Mouse (Mus musculus) lung, postnatal 10 days (tissue): ENCODE data around the gene Six2.
A peak's percentile ranks its signal among the peaks of the same experiment; 100 is the strongest.

Experiments
- DNase-seq: peaks from one replicate; pipeline ENCODE4 v3.0.0; 2021

Gene Six2

GRCm38 (mm10) chr17:85688236-85688910, at the start of gene Six2:
Gene Six2, minus strand, starts transcription at chr17:85688274.
- DNase-seq = peak; percentile 34

DNA sequence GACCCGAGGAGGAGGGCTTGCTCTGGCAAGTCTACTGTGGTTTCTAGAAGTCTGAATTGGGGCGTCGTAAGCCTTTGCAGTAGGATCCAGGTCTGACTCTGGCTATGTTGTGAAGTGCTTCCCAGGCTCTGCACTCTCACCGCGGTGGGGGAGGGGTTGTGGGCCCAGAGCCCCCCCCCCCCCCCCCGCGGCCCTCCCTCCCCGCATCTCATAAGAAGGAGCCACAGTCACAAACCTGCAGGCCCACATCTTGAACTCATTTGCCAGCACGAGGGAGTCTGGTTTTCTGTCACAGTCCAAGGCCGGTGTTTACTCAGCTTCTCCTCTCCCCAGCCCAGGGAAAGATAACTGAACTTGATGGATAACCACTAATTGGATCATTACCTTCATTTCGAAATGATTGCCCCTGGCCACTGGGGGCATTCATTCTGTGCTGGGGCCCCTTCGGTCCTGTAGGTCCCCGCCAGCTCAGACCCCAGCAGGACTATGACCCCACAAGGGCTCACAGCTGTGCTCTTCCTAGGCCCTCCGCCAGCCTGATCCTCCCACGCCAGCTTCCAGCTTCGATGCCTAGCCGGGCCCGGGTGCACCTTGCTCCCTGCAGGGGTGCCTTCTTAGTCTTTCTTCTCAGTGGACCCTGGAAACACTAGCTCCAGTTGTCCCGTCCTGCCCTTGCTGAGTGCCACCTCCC, 49.2 kb upstream of the Six2 start:
- DNase-seq = no peak

DNA sequence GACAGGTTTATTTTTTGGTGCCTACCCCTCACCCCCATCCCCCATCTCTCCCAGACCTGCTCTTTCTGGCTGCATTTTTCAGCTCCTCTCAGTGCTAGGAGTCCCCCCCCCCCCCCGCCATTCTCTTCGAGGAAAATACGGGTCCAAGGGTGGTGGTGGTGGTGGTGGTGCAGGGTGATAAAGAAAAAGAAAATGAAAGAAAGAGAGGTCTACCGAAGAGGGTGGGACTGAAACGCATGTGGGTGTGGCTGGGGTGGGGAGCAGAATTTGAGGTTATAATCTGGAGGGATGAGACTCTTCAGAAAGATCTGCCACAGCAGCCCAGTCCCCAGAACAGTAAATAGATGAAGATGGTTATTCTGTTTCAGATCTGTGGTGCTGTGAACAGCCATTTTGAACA, 43.3 kb upstream of the Six2 start:
- DNase-seq = no peak

GRCm38 (mm10) chr17:85730231-85731015, 42.3 kb upstream of the Six2 start:
- DNase-seq = no peak

- no peak for DNase-seq
Measured at GRCm38 (mm10) chr17:85728071-85728718, 40.1 kb upstream of the Six2 start.

- DNase-seq = no peak
Measured at GRCm38 (mm10) chr17:85725988-85726387, 37.9 kb upstream of the Six2 start.

DNA sequence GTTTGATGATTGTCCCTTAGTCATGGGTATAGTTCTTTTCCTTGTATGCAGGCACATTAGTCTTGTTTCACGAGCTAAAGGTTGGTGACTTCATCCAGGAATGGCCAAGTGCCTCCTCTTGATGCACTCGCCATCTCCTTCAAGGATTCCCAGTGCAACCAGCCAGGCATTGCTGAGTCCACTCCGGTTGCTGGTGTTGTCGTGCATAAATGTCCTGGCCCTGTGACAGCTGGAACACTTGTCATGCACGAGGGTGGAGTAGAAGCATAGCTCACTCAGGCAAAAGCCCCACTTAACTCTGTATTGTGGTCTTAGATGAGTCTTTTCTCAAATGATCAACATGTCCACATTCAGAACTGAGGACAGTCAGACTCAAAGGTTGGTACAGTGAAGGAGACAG, 35.1 kb upstream of the Six2 start:
- DNase-seq = no peak

- DNase-seq = no peak
Measured at GRCm38 (mm10) chr17:85717266-85717665, 29.2 kb upstream of the Six2 start.

GRCm38 (mm10) chr17:85715784-85716183, 27.7 kb upstream of the Six2 start:
- no peak for DNase-seq

GRCm38 (mm10) chr17:85714370-85714769, 26.3 kb upstream of the Six2 start:
- DNase-seq = no peak

GRCm38 (mm10) chr17:85712874-85713273, 24.8 kb upstream of the Six2 start:
- DNase-seq = no peak

- no peak for DNase-seq
Measured at GRCm38 (mm10) chr17:85704369-85705260, 16.5 kb upstream of the Six2 start.

GRCm38 (mm10) chr17:85700028-85700427, 12.0 kb upstream of the Six2 start:
- DNase-seq = no peak

- DNase-seq = no peak
Measured at GRCm38 (mm10) chr17:85698643-85699042, 10.6 kb upstream of the Six2 start.

- no peak for DNase-seq
Measured at GRCm38 (mm10) chr17:85697976-85698375, 9.9 kb upstream of the Six2 start.

DNA sequence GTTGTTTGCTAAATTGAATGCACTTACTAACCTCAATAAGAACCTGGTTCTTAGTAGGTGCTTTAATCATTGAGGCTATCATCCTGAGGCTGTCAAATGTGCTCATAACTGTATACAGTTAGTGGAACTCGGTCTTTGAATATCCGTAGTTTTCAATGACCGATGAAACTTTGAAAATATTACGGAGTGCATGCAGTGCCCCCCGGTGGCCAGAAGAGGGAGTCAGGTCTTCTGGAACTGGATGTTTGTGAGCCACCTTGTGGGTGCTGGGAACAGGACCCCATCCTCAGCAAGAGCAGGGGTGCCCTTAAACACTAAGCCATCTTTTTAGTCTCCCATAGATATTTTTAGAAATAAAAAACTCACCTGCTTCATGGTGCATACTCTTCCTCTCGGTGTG, 6.4 kb upstream of the Six2 start:
- DNase-seq = no peak

- no peak for DNase-seq
Measured at GRCm38 (mm10) chr17:85693101-85693500, 5.0 kb upstream of the Six2 start.

DNA sequence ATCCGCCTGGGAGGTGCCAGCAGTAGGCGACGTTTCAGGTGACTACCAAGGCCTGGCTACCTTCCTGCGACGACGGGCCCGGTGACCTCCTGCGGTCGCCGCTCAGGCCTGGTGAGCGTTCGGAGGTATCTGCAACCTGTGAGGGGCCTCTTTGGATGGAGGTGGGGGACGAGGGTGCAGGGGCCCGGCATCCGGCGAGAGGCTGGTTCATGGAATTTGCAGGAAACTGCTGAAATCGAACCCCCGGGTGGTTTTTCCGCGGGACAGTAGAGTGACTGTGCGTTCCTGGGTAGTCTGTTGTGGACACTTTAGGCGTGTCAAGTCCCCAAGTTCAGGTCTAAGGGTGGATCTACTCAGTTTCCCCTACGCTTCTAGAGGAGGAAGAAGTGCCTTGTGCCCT, 4.5 kb upstream of the Six2 start:
- no peak for DNase-seq

GRCm38 (mm10) chr17:85691701-85692536, 3.8 kb upstream of the Six2 start:
- DNase-seq = no peak

DNA sequence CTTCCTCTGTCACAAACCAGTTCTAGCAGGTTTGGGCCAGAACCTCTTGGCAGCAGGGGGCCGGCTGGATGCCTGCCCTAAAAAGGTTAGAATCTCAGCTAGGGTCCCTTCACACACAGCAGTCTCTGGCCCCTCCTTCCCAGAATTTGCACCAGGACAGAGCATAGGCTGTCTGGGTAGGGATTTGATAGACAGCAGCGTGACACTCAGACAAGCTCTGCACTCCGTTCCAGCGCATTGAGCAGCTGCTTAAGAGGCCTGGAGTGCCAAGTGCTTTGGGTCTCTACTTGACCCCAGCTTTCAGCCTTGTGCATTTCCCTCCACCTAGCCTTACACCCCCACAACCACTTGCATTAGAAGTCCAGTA, 2.9 kb upstream of the Six2 start:
- DNase-seq = no peak

DNA sequence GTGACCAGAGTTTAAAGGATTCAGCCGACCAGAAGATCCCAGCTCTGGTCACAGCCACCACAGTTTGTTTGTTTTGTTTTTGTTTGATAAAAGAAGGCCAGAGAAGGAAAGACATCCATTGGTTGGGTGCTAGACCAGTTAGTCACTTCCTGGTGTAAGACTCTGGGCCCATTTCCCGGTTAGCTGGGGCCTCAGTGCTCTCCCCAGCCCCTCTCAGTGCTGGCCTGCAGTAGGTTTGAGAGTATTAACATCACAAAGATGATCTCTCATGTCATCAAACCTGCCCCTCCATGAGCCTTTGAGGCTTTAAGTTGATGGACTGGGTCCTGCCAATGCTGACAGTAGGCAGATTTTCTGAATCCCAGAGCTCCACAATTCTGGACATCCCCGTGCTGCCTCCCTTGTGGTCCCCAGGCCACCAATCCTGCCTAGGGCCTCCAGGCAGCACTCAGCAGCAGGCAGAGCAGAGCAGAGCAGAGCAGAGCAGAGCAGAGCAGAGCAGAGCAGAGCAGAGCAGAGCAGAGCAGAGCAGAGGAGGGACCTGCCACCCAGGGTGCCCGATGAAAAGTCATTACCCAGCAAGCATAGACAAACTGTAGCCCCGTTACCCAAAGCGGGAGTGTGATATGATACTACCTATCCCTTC, 2.4 kb upstream of the Six2 start:
- no peak for DNase-seq
